Mouse (Mus musculus) heart, postnatal 0 days (tissue): ENCODE measurements around the gene Zfp972.
"Not testable (repeated sequence)": the region's sequence is repeated elsewhere in the genome, so short reads cannot be mapped to it uniquely, and the experiment has no call there.

Source experiments
- CTCF ChIP-seq: IDR thresholded peaks from 2 replicates; pipeline ENCODE4 v1.5.1; 2016; ENCODE audit warnings: antibody characterized with exemption, control low read depth, low read depth
- EP300 ChIP-seq: IDR thresholded peaks from 2 replicates; pipeline ENCODE4 v1.6.1; 2016; ENCODE audit warnings: antibody characterized with exemption, low read depth

DNA sequence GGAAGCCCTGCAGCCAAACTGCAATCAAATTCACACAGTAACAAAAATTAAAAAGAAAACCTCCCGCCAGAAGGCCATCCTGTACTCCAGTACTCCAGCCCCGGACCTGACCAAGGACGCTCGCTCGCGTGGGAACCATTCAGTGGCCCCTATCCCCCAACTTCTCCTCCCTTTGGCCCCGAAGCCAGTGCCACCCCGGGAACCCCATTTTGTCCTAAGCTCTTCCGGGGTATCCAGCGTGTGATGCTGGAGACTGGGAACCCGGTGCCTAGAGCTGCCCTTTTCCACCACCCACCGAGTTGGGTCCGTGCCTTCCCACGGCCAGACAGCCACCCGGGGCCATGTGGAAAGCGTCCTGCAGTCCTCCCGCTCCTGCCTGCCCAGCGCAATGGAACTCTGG is 31.3 kb upstream of the Zfp972 start:
- not testable (repeated sequence) for TF ChIP-seq EP300, CTCF
